Mouse (Mus musculus) induced T-regulatory cell, adult 2 months (primary cell): ENCODE data around the gene Hist1h2an.
"Not testable (repeated sequence)": the region's sequence is repeated elsewhere in the genome, so short reads cannot be mapped to it uniquely, and the experiment has no call there.

Experiments used
- DNase-seq: peaks from one replicate; pipeline ENCODE4 v3.0.0-alpha.2; 2012; ENCODE audit warnings: low read depth

The Hist1h2an gene

GRCm38 (mm10) chr13:21786899-21787629 is at the start of gene Hist1h2an, which contains the start of gene Hist1h2bp:
Gene Hist1h2an, minus strand, starts transcription at chr13:21787218.
Gene Hist1h2bp, plus strand, starts transcription at chr13:21787461.
- peak; percentile 97 for DNase-seq

GRCm38 (mm10) chr13:21833461-21833860 is 46.4 kb upstream of the Hist1h2an start, which contains the start of the genes Hist1h2ap and Hist1h2br:
Gene Hist1h2ap, minus strand, starts transcription at chr13:21833507.
Gene Hist1h2br, plus strand, starts transcription at chr13:21833743.
- DNase-seq, result not testable (repeated sequence)

- DNase-seq, result not testable (repeated sequence)
Observed at GRCm38 (mm10) chr13:21831418-21832394, 44.7 kb upstream of the Hist1h2an start, which contains the start of gene Hist1h4n. Gene Hist1h4n, minus strand, starts transcription at chr13:21832196.

GRCm38 (mm10) chr13:21830344-21830743 is 43.3 kb upstream of the Hist1h2an start:
- DNase-seq, result peak; percentile 11

- DNase-seq, result peak; percentile 35
Observed at GRCm38 (mm10) chr13:21828511-21828910, 41.5 kb upstream of the Hist1h2an start.

GRCm38 (mm10) chr13:21820082-21820890 is 33.3 kb upstream of the Hist1h2an start:
- not testable (repeated sequence) for DNase-seq

GRCm38 (mm10) chr13:21812092-21812491 is 25.1 kb upstream of the Hist1h2an start:
- not testable (repeated sequence) for DNase-seq

- not testable (repeated sequence) for DNase-seq
Observed at GRCm38 (mm10) chr13:21811539-21811938, 24.5 kb upstream of the Hist1h2an start, which contains the start of gene Hist1h4m. Gene Hist1h4m, plus strand, starts transcription at chr13:21811746.

GRCm38 (mm10) chr13:21811074-21811473 is 24.1 kb upstream of the Hist1h2an start:
- not testable (repeated sequence) for DNase-seq

- DNase-seq, result not testable (repeated sequence)
Observed at GRCm38 (mm10) chr13:21810073-21810472, 23.1 kb upstream of the Hist1h2an start, which contains the start of the genes Hist1h2bq and Hist1h2ao. Gene Hist1h2bq, minus strand, starts transcription at chr13:21810197. Gene Hist1h2ao, plus strand, starts transcription at chr13:21810465.

- not testable (repeated sequence) for DNase-seq
Observed at GRCm38 (mm10) chr13:21803058-21803457, 16.0 kb upstream of the Hist1h2an start.

- DNase-seq, result not testable (repeated sequence)
Observed at GRCm38 (mm10) chr13:21797163-21797562, 10.1 kb upstream of the Hist1h2an start.

GRCm38 (mm10) chr13:21795584-21795983 is 8.6 kb upstream of the Hist1h2an start:
- no peak for DNase-seq

GRCm38 (mm10) chr13:21790601-21791283 is 3.7 kb upstream of the Hist1h2an start:
- DNase-seq, result no peak

- DNase-seq, result no peak
Observed at GRCm38 (mm10) chr13:21789925-21790324, 2.9 kb upstream of the Hist1h2an start.

- peak; percentile 58 for DNase-seq
Observed at GRCm38 (mm10) chr13:21787760-21788593, 959 bp upstream of the Hist1h2an start.

GRCm38 (mm10) chr13:21786189-21786898 is 674 bp downstream of the Hist1h2an start:
- DNase-seq, result peak; percentile 63

- no peak for DNase-seq
Observed at GRCm38 (mm10) chr13:21784311-21784710, 2.7 kb downstream of the Hist1h2an start.

GRCm38 (mm10) chr13:21783734-21784161 is 3.3 kb downstream of the Hist1h2an start:
- DNase-seq, result peak; percentile 87
